Mouse (Mus musculus): ENCODE results near the gene E2f3.

DNA sequence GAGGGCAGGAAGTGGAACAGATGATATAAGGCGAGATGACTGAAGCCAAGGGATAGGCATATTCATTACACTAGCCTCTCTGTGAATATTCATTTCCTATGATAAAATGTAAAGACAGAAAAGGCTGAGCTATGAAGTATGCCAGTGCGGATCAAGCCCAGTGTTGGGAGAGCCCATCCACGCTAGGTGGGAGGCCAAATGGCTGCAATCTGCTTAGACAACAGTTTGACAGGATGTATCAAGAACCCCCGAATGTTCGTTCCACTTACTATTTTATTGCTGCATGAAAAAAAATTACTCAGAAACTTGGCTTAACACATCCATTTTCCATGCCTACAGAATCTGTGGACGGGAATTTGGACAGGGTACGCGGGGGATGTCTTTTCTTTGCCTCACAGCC, 28.7 kb upstream of the E2f3 start:
- TF ChIP-seq CTCF (conservative IDR thresholded peaks at IDR 0.05; ENCODE audit: low read length), result no peak
- no peak for TF ChIP-seq NANOG (IDR thresholded peaks at IDR 0.05; ENCODE audit: borderline replicate concordance, low read length)
